Mouse (Mus musculus): Measurements from ENCODE around the gene Gpc1. TPM values are rescaled to one million over a fixed set of nuclear protein-coding genes. Genes with fewer than 3 reads are reported as not detected.

Gene Gpc1
- polyA plus RNA-seq, 1 experiment from 2014 or later: 124 TPM

- Histone ChIP-seq H3K36me3 (replicated peaks) (no peaks in the 10 kb centered on the region), H3K9ac (no peak overlapping the region), H3K27ac (no peak overlapping the region), H3K9me3 (0 out of 2 replicates have a peak, but pooled peaks cover 3% of the 10 kb centered on the region), H3K4me2 (no peak overlapping the region), H3K4me1 (no peaks in the 10 kb centered on the region), H3K27me3 (no peaks in the 10 kb centered on the region), H3K4me3 (replicated peaks) (no peak overlapping the region)
- no peak for ATAC-seq (ENCODE audit: low FRiP score)
- 72% methylated on average over 5 of the region's 5 CpGs for WGBS
These were observed 26.3 kb upstream of the Gpc1 start for GRCm38 (mm10) chr1:92805181-92805580.

DNA sequence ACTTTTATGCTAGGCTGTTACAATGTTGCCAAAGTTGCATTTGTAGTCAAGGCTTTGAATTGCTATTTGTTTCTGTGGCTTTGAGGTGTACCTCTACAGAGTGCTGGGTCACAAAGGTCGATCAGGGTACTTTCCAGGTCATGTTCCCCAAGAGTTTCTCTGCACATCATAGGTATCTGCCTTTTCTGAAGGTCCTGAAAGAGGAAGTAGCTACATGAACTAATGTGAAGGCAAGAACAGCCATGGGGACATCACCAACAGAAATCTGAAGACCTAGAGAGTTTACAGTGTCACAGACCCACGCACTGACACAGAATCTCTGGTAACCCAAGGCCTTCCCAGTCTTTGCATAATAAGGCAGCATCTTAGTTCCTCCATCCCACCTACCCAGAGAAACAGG is 25.6 kb upstream of the Gpc1 start:
- H3K4me1 ChIP-seq: no peaks in the 10 kb centered on the region
- 77% methylated on average over 2 of the region's 2 CpGs for WGBS
- ATAC-seq (ENCODE audit: low FRiP score): no peak
- no peak overlapping the region for H3K27ac ChIP-seq
- no peak overlapping the region for H3K4me2 ChIP-seq
- H3K4me3 ChIP-seq (replicated peaks): no peak overlapping the region
- no peak overlapping the region for H3K9ac ChIP-seq
- H3K9me3 ChIP-seq: 0 out of 2 replicates have a peak, but pooled peaks cover 3% of the 10 kb centered on the region
- no peaks in the 10 kb centered on the region for H3K27me3 ChIP-seq
- no peaks in the 10 kb centered on the region for H3K36me3 ChIP-seq (replicated peaks)

- H3K27ac ChIP-seq: no peak overlapping the region
- H3K4me3 ChIP-seq (replicated peaks): no peak overlapping the region
- ATAC-seq (ENCODE audit: low FRiP score): no peak
- no peak overlapping the region for H3K4me2 ChIP-seq
- H3K27me3 ChIP-seq: no peaks in the 10 kb centered on the region
- H3K36me3 ChIP-seq (replicated peaks): no peaks in the 10 kb centered on the region
- H3K9me3 ChIP-seq: 0 out of 2 replicates have a peak, but pooled peaks cover 3% of the 10 kb centered on the region
- H3K9ac ChIP-seq: no peak overlapping the region
- 90% methylated on average over 3 of the region's 3 CpGs for WGBS
- H3K4me1 ChIP-seq: no peaks in the 10 kb centered on the region
These were observed 24.7 kb upstream of the Gpc1 start for GRCm38 (mm10) chr1:92806720-92807119.

GRCm38 (mm10) chr1:92809621-92810020 is 21.8 kb upstream of the Gpc1 start:
- no peak overlapping the region for H3K27ac ChIP-seq
- no peaks in the 10 kb centered on the region for H3K36me3 ChIP-seq (replicated peaks)
- 0 out of 2 replicates have a peak, but pooled peaks cover 6% of the 10 kb centered on the region for H3K9me3 ChIP-seq
- no peak overlapping the region for H3K4me3 ChIP-seq (replicated peaks)
- H3K4me2 ChIP-seq: no peak overlapping the region
- H3K9ac ChIP-seq: no peak overlapping the region
- H3K27me3 ChIP-seq: no peaks in the 10 kb centered on the region
- WGBS: 87% methylated on average over 4 of the region's 4 CpGs
- no peak for ATAC-seq (ENCODE audit: low FRiP score)
- H3K4me1 ChIP-seq: no peaks in the 10 kb centered on the region

- Histone ChIP-seq H3K4me3 (replicated peaks) (no peak overlapping the region), H3K27me3 (no peaks in the 10 kb centered on the region), H3K27ac (no peak overlapping the region), H3K4me1 (no peaks in the 10 kb centered on the region), H3K9me3 (0 out of 2 replicates have a peak, but pooled peaks cover 6% of the 10 kb centered on the region), H3K4me2 (no peak overlapping the region), H3K36me3 (replicated peaks) (no peaks in the 10 kb centered on the region), H3K9ac (no peak overlapping the region)
- WGBS: 79% methylated on average over 5 of the region's 5 CpGs
- ATAC-seq (ENCODE audit: low FRiP score): no peak
These were observed 17.1 kb upstream of the Gpc1 start for GRCm38 (mm10) chr1:92814319-92814718.

DNA sequence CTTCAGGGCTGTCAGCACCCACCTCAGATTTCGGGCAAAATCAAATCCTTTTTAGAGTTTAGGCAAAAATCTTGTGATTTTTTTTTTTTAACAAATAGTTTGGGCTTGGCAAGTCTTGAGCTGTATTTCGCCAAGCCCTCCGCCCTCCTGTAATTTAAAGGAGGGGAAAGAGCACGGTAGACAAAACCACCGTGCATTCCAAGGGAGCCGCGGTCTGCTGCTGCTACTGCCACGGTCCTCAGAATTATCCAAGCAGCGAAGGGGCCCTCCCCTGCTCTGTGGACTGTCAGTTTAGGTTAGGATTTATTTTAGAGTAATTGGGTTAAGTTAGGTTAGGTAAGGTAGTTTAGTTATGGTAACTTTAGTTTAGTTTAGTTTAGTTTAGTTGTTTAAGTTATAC is 16.3 kb upstream of the Gpc1 start:
- Histone ChIP-seq H3K9ac (no peak overlapping the region), H3K9me3 (0 out of 2 replicates have a peak, but pooled peaks cover 3% of the 10 kb centered on the region), H3K27me3 (no peaks in the 10 kb centered on the region), H3K4me2 (no peak overlapping the region), H3K36me3 (replicated peaks) (no peaks in the 10 kb centered on the region), H3K4me1 (no peaks in the 10 kb centered on the region), H3K27ac (no peak overlapping the region), H3K4me3 (replicated peaks) (no peak overlapping the region)
- 71% methylated on average over 9 of the region's 9 CpGs for WGBS
- no peak for ATAC-seq (ENCODE audit: low FRiP score)

DNA sequence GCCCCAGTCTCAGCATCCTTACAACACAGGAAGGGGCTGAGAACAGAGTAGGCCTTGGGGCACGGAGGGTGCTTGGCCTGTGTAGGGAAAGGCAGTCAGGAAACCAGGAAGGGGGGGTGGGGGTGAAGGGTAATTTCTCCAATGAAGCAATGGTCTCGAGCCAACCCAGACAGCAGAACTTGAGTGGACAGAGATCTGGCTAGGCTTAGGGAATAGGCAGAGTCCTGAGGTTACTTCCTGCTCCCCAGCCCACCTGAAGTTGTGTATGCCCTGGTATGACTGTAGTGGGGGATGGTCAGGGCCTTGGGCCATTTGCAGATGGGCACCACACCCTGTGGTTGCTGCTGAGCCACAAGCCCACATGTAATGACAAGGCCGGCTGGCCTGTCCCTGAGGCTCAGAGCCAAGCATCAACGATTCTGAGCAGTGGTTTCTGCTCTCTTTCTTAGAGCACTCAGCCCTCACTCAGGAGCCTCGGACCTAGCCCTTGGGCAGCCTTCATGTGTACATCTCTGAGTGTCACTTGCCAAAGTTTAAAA is 15.6 kb upstream of the Gpc1 start:
- H3K9ac ChIP-seq: no peak overlapping the region
- WGBS: 81% methylated on average over 5 of the region's 5 CpGs
- H3K4me3 ChIP-seq (replicated peaks): no peak overlapping the region
- no peaks in the 10 kb centered on the region for H3K4me1 ChIP-seq
- no peak overlapping the region for H3K4me2 ChIP-seq
- H3K9me3 ChIP-seq: 0 out of 2 replicates have a peak, but pooled peaks cover 3% of the 10 kb centered on the region
- H3K36me3 ChIP-seq (replicated peaks): no peaks in the 10 kb centered on the region
- no peak for ATAC-seq (ENCODE audit: low FRiP score)
- no peaks in the 10 kb centered on the region for H3K27me3 ChIP-seq
- no peak overlapping the region for H3K27ac ChIP-seq

DNA sequence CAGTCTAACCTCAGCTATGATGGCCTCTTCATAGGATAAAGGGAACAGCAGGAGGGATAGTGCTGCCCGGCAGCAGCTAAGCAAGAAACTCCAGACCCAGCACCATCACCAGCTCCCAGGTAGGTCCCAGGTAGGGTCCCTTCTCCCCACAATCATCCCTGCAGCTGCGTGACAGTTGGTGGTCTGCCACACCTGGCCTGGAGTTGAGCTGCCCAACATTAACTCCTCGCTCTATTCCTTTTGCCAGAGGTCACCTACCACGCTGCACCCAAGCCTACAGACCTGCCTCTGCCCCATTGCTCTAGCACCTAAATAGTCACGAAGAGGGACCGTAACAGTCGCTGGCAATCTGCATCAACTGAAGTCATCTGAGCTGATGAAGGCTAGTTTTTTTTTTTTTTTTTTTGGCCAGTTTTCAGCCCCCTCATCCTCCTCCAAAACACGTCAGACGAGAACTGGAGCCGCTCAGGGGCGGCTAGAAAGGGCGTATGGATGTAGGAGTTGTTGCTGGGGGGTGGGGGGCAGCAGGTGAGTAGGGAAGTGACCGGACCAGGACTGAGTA is 738 bp upstream of the Gpc1 start:
- H3K4me1 ChIP-seq: peaks cover 37% of the 10 kb centered on the region
- no peaks in the 10 kb centered on the region for H3K9me3 ChIP-seq
- ATAC-seq (ENCODE audit: low FRiP score): no peak

GRCm38 (mm10) chr1:92832011-92833010 is 866 bp downstream of the Gpc1 start:
- Histone ChIP-seq H3K9me3 (no peaks in the 10 kb centered on the region), H3K27ac (peak overlapping the region; percentile 97), H3K36me3 (replicated peaks) (peaks cover 26% of the 10 kb centered on the region), H3K4me2 (peak overlapping the region; percentile 79), H3K4me1 (peaks cover 45% of the 10 kb centered on the region), H3K27me3 (peaks cover 8% of the 10 kb centered on the region), H3K9ac (peak overlapping the region; percentile 99), H3K4me3 (replicated peaks) (peak overlapping the region; percentile 84)
- under 1% methylated on average over 52 of the region's 62 CpGs for WGBS
- ATAC-seq (ENCODE audit: low FRiP score): peak; percentile 41

More for the DNA sequence above, 738 bp upstream of the Gpc1 start:
- WGBS: 8% methylated on average over 13 of the region's 13 CpGs
- peak overlapping the region; percentile 97 for H3K27ac ChIP-seq
- H3K36me3 ChIP-seq (replicated peaks): peaks cover 11% of the 10 kb centered on the region
- H3K4me2 ChIP-seq: peak overlapping the region; percentile 79
- H3K27me3 ChIP-seq: peaks cover 8% of the 10 kb centered on the region
- peak overlapping the region; percentile 84 for H3K4me3 ChIP-seq (replicated peaks)
- peak overlapping the region; percentile 99; the same call in 1 of the 2 replicates for H3K9ac ChIP-seq

DNA sequence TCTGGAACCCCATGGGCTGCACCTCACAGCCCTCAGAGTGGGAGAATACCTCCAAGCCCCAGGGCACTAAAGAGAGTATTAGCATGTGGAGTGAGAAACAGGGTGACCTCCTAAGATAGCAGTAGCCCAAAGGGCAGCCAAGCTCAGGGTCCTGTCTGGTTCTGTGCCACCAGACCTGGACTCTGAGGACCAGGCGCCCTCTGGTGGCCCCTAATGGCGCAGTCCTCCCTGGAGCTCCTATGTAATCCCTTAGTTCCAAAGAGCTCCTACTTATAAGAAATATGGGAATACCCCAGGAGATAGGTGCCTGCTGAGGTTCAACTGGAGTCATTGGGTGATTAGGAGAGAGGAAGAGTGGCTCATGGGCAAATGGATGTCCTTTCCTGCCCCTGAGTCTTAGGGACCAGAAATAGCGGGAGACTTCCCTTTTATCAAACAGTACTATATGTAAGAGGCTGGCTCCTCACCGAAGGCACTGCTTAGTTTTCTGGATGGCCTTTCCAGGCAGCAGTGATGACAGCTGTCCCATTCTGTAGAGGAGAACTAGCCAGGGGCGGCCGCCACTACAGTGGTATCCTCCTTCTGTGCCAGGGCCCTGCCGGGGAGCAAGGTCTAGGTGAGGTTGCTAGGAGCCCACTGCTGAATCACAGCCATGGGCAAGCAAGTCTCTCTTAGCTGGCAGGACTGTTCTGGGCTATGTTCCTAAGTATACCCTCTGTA is 2.7 kb downstream of the Gpc1 start:
- H3K9me3 ChIP-seq: no peaks in the 10 kb centered on the region
- ATAC-seq (ENCODE audit: low FRiP score): peak; percentile 13; the same call in 1 of the 2 replicates
- peak overlapping the region; percentile 99 for H3K9ac ChIP-seq
- H3K4me2 ChIP-seq: peak overlapping the region; percentile 79
- H3K27ac ChIP-seq: no peak overlapping the region
- peak overlapping the region; percentile 84 for H3K4me3 ChIP-seq (replicated peaks)
- 62% methylated on average over 7 of the region's 7 CpGs for WGBS
- peaks cover 6% of the 10 kb centered on the region for H3K27me3 ChIP-seq
- peaks cover 39% of the 10 kb centered on the region for H3K36me3 ChIP-seq (replicated peaks)
- H3K4me1 ChIP-seq: peaks cover 63% of the 10 kb centered on the region

DNA sequence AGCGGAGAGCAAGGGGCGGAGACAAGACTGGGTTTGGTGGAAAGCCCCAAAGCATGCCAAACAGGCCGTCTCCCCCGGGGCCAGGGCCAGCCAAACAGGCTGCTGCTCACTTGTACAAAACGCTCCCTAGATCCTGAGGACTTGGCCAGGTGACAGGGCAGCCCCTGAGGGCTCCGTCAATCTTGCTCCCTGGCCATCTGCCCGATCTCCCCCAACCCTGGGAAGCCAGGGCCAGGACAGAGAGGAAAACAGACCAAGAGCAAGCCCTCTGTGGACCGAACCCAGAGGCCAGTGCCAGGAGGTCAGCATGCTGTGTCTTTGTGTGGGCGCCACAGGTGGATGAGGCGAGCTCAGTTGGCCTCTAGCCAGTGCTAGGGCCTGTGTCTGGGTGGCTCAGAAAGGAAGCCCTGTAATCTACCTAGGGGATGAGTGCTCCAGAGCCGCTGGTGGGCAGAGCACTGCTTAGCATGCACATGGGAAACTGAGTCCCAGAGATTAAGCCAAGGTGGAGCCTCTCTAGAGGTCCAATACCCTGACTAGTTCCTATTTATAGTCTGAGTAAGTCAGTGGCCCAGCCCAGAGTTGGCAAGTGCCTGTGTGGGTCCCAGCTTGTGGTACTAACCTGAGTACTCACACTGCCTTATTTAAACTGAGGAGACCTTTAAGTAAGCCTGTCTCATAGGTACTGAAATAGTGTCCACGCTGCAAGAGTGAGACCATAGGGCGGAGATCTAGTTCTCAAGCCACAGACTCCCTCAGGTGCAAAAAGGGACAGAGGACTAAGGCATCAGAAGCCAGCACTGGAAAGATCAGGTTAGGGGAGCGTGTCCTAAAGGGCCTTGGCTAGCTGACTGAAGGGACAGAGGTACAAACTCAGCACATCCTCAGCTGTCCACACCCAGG is 6.7 kb downstream of the Gpc1 start:
- no peaks in the 10 kb centered on the region for H3K27me3 ChIP-seq
- no peak overlapping the region for H3K4me2 ChIP-seq
- peaks cover 61% of the 10 kb centered on the region for H3K4me1 ChIP-seq
- ATAC-seq (ENCODE audit: low FRiP score): no peak
- 0 out of 2 replicates have a peak overlapping the region, but pooled peaks have one; percentile 25 for H3K27ac ChIP-seq
- H3K9me3 ChIP-seq: no peaks in the 10 kb centered on the region
- H3K9ac ChIP-seq: no peak overlapping the region
- no peak overlapping the region for H3K4me3 ChIP-seq (replicated peaks)
- WGBS: 80% methylated on average over 14 of the region's 14 CpGs
- H3K36me3 ChIP-seq (replicated peaks): peaks cover 61% of the 10 kb centered on the region

Measured in forebrain, embryonic 12.5 days (tissue).